Mouse (Mus musculus) heart, postnatal 10 days (tissue): ENCODE measurements around the gene Sept11. TPM values are rescaled to one million over a fixed set of nuclear protein-coding genes. Genes with fewer than 3 reads are reported as not detected.

Experiments used
- DNase-seq, 2 experiments: peaks; one replicate each; pipeline ENCODE4 v3.0.0; 2021
- intact Hi-C: fragments of 180-260 bp; cut with DNase I; formaldehyde crosslinking; loops from one replicate; pipeline ENCODE4 v1.15.1; 2025
- total RNA-seq, 2 experiments: library from RNA; stranded (reverse); gene quantifications; 2 replicates each; pipeline ENCODE4 v1.2.3; 2021

The Sept11 gene
- total RNA-seq, 2 experiments from 2014 or later: 82.1 to 91.4 TPM

DNA sequence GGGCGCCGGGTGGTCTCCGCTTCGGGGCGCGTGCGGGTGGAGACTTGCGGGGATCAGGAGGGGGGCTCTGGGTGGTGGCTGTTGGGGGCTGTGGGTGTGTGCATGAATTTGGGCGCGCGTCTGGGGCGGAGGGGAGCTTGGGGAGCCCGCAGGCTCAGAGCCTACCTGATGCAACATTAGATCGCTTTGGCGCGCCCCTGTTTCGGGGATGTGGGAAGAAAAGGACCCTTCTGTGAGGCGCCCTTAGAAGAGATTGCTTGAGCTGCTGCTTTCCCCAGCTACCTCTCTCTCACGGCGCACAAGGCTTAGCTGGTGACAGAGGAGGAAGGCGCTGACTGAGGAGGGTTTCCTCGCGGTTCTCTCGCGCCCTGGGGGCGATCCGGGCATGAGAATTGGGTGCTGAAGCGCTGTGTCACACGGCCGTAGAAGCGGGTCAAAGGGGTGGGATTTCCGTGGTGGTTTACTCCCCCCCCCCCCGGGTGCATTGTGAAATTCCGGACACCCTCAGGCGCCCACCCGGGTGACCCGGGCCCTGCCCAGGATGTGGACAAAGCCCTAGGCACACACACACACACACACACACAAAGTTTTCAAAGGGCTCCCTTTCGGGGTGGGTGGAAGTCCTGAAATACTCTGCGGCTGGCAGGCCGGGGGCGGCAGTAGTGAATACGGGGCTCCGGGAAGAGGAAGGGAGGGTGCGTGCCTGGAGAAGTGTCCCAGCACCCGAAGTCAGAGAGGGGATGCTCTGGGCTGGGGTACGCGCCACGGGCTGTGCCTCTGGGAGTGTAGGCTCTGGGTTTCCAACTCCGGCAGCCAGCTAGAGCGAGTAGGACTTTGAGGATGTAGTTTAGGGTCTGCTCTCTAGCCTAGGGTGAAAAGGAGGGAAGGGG is 646 bp downstream of the Sept11 start:
- DNase-seq: peak; percentile 58 to 64
- intact Hi-C loops: loop anchor here (2.0 to 5.0 kb wide), 3 partner anchors 33 to 87 kb away; no protein-coding TSS in a partner anchor

DNA sequence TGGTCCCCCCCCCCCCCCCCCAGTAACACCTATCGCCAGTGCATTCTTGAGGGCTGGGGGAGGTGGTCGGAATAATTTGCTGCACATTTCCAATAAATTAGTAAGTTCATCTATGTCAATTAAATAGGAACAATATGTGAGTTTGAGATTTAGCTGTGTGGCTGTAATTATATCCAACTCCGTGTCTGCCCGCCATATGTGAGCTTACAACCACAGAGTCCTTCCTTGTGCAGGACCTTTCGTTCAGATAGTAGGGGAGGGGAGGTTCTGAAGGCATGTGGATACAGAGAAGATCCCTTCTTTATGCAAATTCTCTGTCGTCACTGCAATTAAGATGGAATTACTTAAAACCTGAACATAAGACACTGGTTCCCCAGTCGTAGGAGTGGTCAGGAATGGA is 2.1 kb downstream of the Sept11 start:
- intact Hi-C loops: no loop called here

DNA sequence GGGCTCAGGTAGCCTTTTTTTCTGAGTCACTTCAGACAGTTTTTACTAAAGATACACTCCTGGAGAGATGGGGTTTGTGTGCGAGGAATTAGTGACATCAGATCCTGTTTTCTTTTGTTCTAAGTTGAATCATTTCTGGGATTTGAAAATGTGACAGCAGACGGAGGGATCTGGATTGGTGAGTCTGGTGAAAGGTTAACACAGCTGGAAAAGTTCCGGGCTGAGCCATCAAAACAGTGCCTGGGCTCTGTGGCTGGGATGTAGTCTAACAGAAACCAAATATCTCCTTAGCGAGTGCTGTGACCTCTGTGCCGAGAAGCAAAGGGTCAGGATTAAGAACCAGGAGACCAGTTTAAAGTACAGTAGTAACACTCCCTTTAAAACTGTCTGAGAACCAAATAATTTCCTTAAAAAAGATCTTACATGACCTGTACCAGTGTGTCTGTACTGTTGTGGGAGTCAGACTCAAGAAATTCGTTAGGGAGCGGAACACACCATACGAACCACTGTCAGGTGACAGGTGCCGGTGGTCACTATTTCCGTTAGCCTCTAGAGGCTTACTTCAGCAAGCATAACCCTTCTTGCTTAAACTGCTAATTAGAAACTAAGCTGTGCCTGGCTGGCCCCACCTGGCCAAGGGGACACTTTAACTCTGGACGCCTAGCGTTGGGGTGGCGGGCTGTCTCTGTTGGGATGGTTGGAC is 4.1 kb downstream of the Sept11 start:
- intact Hi-C loops: no loop called here
- DNase-seq: no peak

More for the DNA sequence above, 2.1 kb downstream of the Sept11 start:
- no peak for DNase-seq

DNA sequence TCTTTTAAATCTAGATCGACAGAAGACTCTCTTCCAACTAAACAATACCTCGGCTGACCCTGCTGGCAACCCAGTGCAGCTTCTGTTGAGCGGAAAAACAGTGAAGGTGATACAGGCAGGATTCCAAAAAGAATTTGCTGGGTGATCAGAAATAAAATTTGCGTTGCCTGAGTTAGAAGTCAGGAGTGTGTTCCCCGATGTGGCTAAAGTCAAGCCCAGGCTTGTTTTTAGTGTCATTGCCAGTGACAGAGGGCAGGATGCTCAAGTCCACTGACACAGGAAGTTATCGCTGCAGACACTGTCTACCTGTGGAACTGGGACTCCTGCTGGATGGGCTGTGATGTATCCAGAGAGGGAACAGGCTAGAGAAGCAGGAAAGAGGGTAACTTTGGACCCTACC is 5.0 kb downstream of the Sept11 start:
- intact Hi-C loops: no loop called here
- no peak for DNase-seq

DNA sequence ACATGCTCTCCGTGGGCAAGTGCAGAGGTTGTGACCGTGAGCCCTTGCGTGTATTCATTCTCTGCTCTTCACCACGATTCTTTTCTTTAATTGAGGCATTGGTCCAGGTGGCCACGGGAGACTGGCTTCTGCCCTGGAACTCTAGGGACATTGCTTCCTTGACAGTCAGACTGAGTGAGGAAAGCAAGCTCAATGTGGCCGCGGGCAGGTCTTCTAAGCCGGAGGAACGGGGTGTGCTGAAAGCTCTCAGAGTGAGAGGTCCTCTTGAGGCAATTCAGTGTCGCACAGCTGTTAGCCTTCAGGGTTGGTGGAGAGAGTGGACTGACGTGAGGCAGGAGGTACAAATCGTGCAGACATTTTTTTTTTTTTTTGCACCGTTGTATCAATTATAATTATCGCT is 5.6 kb downstream of the Sept11 start:
- DNase-seq: no peak
- intact Hi-C loops: no loop called here

DNA sequence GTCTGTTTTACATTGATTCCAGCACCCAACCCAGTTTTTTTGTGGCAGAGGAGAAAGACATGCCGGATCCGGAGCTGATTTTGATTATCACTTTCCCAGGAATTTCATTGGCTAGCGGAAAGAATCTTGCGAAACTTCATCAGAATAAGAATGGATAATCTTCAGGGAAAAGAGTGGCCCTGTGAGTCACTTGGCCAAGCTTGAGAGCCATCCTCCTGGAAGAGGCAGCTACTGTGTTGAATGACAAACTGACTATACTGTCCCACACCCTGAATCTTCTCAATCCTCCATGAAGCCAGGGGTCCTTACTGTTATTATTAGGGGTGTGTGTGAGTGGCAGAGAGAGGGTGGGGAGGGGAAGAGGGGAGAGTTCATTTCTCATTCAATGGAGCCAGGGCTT is 7.7 kb downstream of the Sept11 start:
- intact Hi-C loops: no loop called here

DNA sequence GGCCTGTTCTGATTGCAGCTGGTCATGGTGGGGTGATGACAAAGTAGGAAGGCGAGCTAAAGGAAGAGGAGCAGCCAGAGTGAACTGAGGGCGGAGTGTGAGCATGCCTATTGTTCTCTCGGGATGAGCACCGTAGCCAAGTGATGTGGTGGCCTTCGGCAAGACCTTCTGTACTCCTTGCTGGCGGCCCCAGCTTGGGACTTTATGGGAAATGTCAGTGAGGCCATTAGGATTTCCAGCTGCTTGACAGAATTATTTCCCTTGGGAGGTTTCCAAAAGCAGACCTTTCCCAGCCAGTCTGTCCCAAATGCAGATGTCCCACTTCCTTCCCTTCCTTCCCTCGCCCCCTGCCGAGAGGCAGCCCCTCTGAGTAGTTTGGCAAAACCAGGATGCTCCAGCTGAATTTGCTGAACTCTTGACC is 8.1 kb downstream of the Sept11 start:
- intact Hi-C loops: no loop called here
- DNase-seq: peak; percentile 75 to 78

More for the DNA sequence above, 7.7 kb downstream of the Sept11 start:
- DNase-seq: peak; percentile 39 to 42

DNA sequence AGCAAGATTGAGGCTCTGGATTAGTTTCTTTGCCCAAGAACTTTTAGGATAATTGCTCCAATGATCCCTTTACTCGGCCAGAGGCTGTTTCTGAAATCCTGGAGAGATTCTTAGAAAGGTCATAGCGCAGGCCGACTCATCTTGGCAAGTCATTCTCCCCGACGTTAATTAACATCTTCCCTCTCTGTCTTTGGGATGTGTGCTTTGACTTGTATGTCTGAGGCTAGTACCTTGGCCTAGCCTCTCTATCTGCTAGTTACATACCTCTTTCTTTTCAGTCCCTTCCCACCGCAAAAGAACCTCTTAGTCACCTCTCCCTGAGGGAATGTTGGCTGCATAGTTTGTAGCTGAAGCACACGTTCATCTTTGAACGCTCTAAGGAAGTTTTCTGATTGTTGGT is 10.4 kb downstream of the Sept11 start:
- intact Hi-C loops: no loop called here
- no peak for DNase-seq

DNA sequence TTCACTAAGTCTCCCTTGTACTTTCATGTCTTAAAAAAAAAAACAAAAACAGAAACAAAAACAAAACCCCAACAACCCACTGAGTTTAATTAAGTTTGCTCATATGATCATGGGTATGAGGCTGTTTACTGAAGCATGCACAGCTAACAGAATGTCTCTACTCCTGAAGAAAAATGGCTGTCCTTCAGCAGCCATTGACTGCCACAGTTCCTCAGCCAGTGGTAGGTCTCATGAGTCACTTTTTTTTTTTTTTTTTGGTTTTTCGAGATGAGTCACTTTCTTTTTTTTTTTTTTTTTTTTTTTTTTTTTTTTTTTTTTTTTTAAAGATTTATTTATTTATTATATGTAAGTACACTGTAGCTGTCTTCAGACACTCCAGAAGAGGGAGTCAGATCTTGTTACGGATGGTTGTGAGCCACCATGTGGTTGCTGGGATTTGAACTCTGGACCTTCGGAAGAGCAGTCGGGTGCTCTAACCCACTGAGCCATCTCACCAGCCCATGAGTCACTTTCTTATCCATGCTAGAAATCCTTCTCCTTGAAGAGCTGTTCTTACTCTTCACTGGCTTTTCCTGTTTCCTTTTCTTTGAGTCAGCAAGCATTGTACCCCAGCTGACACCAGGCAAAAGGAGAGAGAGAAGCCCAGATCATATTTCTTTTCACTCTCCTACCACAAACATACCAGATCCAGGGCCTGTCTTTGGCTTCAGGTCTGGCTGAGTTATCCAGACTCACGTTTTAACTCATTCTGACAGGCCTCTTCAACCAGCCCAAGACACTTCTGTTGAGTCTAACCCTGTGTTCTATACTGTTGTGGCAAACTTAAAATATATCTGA is 12.0 kb downstream of the Sept11 start:
- no peak for DNase-seq
- intact Hi-C loops: no loop called here

DNA sequence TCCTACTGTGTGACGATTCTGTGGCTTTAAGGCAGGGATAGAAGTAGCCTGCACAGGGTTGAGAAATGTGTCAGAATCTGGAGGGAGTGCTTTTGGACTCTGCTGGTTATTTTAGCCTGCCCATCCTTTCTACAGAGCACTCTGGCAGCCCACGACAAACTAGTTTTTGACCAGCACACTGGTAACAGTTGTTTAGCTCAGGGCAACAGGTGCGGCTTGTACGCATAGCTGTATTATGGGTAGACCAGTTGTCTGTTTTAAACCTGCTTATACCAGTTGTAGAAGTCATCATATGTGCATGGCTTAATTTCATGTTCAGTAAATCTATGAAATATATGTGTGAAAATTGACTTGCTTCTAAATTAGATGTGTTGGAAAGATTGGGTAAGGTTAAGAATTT is 12.8 kb downstream of the Sept11 start:
- no peak for DNase-seq
- intact Hi-C loops: no loop called here

DNA sequence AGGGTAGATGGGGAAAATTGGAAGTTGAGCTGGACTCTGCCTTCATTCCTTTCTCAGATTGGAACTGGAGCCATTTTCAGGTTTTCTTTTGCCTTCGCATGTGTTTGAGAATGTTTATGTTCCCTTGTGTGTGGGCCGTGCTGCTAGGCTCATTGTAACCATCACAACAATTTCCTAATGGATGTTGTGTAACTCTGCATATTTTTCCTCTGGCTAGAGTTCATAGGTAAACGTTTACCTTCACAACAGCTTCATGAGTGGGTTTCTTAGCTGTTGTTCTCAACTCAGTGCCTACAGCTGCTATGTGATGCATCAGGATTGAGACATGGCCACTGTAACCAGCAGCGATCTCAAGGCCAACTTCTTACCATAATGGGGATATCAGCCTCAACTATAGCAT is 15.5 kb downstream of the Sept11 start:
- no peak for DNase-seq
- intact Hi-C loops: no loop called here

DNA sequence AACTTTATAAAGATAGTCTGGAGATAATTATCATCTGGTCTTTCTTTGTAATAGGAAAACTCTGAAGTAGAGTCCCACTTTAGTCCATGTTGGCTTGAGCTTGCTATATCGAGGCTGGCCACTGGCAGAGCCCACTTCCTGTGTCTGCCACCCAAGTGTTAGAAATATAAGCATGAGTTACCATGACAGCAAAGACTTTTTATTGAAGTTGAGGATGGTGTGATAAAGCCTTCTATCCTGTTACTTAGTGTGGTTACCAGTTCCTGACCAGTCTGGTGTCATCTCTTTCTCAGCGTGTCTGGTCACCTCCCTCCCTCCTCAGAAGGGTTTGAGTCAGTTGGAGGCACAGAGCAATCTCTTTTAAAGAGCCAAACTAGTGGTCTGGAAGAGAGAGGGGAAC is 16.3 kb downstream of the Sept11 start:
- intact Hi-C loops: no loop called here
- no peak for DNase-seq

DNA sequence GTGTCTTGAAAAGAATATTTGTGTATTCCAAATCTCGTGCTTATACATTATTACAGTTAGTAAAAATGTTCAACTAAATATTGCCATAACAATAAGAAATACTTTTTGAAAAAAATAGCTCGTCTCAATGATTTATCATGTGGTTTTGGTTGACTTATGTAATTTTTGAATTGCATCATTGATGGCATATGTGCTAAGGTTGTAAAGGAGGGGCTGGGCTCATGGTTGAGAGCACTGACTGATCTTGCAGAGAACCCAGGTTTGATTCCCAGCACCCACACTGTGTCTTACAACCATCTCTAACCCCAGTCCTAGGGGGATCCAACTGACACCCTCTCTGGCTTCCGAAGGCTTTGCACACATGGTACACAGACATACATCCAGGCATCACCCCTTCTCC is 19.1 kb downstream of the Sept11 start:
- intact Hi-C loops: loop anchor here (1.0 kb wide), 1 partner anchor 128 kb away; no protein-coding TSS in a partner anchor

DNA sequence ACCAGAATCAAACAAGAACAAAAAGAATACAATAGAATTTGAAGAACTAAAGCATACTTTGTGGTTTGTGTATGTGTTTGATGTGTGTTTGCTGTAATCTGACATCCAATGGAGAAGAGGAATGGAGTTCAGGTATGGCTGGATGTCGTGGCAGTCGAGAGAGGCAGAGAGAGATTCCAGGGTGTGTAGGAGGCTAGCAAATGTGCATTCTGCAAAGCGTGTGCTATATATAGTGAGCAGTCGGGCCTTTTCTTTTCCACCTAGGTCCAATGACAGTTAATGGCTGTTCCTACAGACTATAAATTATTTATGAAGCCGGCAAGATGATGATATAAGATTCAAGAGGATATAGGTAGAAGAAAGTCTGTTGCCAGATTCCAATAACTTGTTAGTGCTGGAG is 20.3 kb downstream of the Sept11 start:
- intact Hi-C loops: no loop called here
- DNase-seq: no peak

More for the DNA sequence above, 19.1 kb downstream of the Sept11 start:
- DNase-seq: no peak

DNA sequence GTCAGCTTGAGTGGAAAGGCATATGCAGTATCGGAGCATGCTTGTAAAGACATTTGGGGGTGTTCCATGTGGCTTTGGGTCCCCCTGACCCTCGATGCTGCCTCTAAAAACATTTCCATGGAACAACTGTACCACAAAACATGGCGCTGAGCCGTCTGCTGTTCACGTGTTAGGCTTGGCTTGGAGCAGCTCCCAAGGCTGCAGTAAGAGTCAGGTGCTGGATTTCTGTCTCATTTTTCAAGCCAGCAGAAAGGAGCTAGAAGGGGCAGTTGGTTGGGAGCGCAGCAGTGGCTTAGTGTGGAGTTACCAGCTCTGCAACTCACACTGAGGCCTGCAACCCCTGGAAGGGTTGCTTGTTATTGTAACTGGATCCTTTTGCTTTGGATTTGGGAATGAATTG is 21.3 kb downstream of the Sept11 start:
- intact Hi-C loops: no loop called here
- no peak for DNase-seq

DNA sequence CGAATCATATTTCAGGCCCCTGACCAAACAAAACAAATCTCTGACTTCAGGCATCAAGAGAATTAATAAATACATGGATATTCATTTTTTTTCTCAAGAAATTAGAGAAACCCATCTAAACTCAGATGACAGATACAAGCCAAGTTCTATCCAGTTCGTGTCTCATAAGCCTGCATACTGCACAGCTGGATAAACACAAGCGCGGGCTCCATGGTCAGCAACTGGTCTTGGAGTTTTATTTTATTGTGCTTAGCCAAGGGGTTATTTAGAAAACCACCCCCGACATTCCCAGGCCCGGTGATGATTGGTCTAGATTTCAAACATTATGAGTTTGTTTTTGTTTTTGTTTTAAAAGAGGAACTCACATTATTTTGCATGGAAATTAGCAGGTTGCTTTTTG is 21.8 kb downstream of the Sept11 start:
- intact Hi-C loops: no loop called here
- no peak for DNase-seq

DNA sequence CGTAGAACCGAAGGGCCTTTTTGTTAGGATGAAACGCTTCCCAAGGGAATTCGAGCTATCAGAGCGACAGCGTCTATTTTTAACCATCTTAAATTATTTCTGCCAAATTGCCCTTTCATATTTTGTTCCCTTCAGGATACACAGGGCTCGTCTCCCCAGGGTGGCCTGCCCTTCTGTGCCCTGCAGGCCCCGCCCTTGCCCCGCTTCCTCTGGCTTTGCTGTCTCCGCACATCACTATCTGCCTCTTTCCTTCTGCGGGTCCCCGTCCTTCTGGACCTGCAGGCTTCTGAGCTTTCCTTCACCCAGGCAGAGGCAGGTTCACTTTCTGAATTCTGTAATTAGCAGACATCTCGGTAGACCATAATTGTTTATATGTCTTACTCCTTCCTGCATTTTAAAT is 22.6 kb downstream of the Sept11 start:
- intact Hi-C loops: no loop called here
- DNase-seq: no peak

DNA sequence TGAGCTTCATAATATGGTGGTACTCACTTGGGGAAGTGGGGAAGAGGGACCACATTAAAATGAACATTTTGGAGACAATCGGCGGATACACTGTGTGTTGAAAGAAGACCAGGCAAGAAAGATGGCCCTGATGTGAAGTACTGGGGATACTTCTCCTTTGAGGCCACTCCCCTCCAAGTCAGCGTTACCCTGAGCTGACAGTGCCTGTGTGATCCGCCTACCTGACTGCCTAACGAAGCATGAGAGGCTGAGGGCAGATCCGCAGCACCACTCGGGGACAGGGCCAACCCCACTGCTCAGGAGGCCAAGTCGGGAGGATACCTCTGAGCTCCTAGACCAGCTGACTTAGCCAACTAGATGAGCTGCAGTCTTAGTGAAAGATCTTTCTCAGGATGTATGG is 24.4 kb downstream of the Sept11 start:
- DNase-seq: no peak

DNA sequence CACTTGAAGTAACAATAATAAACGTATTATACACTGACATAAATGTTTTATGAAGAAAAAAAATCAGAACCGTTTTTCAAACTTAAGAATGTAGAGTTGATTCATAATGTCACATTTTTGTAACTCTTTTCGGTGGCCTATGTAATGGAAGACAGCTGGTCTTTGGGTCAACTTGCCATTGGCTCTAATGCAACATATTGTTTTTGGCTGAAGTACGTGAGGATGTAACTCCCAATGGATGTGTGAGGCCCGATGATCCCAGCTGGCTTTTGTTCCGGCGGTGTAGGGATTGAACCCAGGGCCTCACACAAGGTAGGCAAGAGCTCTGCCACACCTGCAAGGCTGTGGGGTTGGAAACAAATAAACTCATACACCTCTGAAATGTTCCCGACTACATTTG is 28.4 kb downstream of the Sept11 start:
- intact Hi-C loops: no loop called here
- no peak for DNase-seq

More for the DNA sequence above, 24.4 kb downstream of the Sept11 start:
- intact Hi-C loops: no loop called here

DNA sequence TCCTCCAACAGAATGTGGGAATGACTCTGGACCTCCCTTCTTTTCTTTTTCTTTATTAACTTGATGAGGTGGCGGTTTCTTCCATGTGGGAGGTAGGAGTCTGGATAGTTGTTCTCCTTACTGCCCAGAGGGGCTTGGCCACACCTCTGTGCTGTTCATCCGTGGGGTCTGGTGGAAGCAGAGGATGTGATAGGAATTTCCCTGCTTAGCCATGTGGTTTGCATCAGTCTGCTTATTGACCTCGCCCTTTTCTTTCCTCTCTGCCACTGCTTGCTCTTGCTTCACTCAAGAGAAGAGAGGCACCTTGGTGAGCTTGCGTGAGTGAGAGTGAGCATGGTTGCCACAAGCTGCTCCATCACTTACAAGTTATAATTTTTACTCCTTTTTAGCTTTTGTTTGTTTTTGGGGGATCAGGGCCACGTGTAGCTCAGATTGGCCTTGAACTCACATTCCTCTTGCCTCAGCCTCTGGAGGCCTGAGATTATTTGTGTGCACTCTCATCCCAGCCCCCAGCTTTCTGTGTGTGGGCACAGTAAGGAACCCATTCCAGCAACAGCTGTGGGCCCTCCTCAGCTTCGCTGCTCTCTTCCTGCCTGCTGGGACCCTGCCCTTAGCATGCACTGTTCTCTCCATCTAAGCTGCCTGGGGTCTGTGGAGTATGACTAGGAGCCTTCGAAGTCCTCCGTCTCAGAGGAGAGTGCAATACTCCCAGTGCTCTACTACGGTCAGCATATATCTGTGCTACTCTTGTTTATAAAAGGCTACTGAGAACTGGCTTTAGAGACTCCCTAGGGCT is 31.0 kb downstream of the Sept11 start:
- intact Hi-C loops: no loop called here
- no peak for DNase-seq
